Mouse (Mus musculus) E14TG2a.4 (cell line): ENCODE data around the gene 1500009C09Rik.

ENCODE experiments used
- H3K27me3 ChIP-seq: 2 replicates; pipeline ENCODE4 v1.6.1; 2014; ENCODE audit warnings: low read length, control low read depth; ENCODE audit not compliant: insufficient read depth
- H3K36me3 ChIP-seq: 2 replicates; pipeline ENCODE4 v1.6.1; 2014; ENCODE audit warnings: low read length, control low read depth; ENCODE audit not compliant: insufficient read depth
- H3K4me1 ChIP-seq: replicated peaks from 2 replicates; pipeline ENCODE4 v1.6.1; 2014; ENCODE audit warnings: low read depth, low read length, control low read depth
- H3K4me3 ChIP-seq: replicated peaks from 2 replicates; pipeline ENCODE4 v1.5.1; 2014; ENCODE audit warnings: mild to moderate bottlenecking, low read length
- H3K9me3 ChIP-seq: 2 replicates; pipeline ENCODE4 v1.6.1; 2014; ENCODE audit warnings: low read length, control low read depth
- CTCF ChIP-seq: conservative IDR thresholded peaks from 2 replicates; pipeline ENCODE4 v1.5.1; 2014; ENCODE audit warnings: low read length
- NANOG ChIP-seq: IDR thresholded peaks from 2 replicates; pipeline ENCODE4 v1.6.1; 2014; ENCODE audit warnings: borderline replicate concordance, low read length, mixed read lengths
- POU5F1 ChIP-seq: IDR thresholded peaks from 2 replicates; pipeline ENCODE4 v1.6.1; 2014; ENCODE audit warnings: low read length, borderline replicate concordance

1500009C09Rik gene

GRCm38 (mm10) chr15:82224602-82225215, 27.5 kb upstream of the 1500009C09Rik start:
- H3K4me3 ChIP-seq, result peak overlapping the region; percentile 75
- TF ChIP-seq CTCF (no peak), NANOG (no peak), POU5F1 (no peak)
- H3K36me3 ChIP-seq, result no peaks in the 10 kb centered on the region
- peaks cover 46% of the 10 kb centered on the region for H3K27me3 ChIP-seq
- no peaks in the 10 kb centered on the region for H3K9me3 ChIP-seq
- H3K4me1 ChIP-seq, result peaks cover 76% of the 10 kb centered on the region

GRCm38 (mm10) chr15:82225769-82226168, 26.4 kb upstream of the 1500009C09Rik start:
- H3K9me3 ChIP-seq, result no peaks in the 10 kb centered on the region
- peaks cover 41% of the 10 kb centered on the region for H3K27me3 ChIP-seq
- TF ChIP-seq POU5F1, result no peak
- no peak for TF ChIP-seq CTCF
- no peak for TF ChIP-seq NANOG
- H3K4me3 ChIP-seq, result no peak overlapping the region
- no peaks in the 10 kb centered on the region for H3K36me3 ChIP-seq
- H3K4me1 ChIP-seq, result peaks cover 77% of the 10 kb centered on the region

- peaks cover 79% of the 10 kb centered on the region for H3K4me1 ChIP-seq
- H3K27me3 ChIP-seq, result peaks cover 17% of the 10 kb centered on the region
- H3K9me3 ChIP-seq, result no peaks in the 10 kb centered on the region
- H3K36me3 ChIP-seq, result peaks cover 29% of the 10 kb centered on the region
- H3K4me3 ChIP-seq, result peak overlapping the region; percentile 13; the same call in 1 of the 2 replicates
- TF ChIP-seq POU5F1, result no peak
- no peak for TF ChIP-seq CTCF
- no peak for TF ChIP-seq NANOG
These were observed 22.6 kb upstream of the 1500009C09Rik start for GRCm38 (mm10) chr15:82229542-82230045.

- Histone ChIP-seq H3K4me3 (peak overlapping the region; percentile 13; the same call in 1 of the 2 replicates), H3K36me3 (peaks cover 35% of the 10 kb centered on the region)
- TF ChIP-seq NANOG (no peak), CTCF (no peak), POU5F1 (no peak)
These were observed 22.0 kb upstream of the 1500009C09Rik start for GRCm38 (mm10) chr15:82230098-82230611.

GRCm38 (mm10) chr15:82231100-82231499, 21.1 kb upstream of the 1500009C09Rik start:
- peaks cover 45% of the 10 kb centered on the region for H3K36me3 ChIP-seq
- H3K4me3 ChIP-seq, result no peak overlapping the region
- peaks cover 79% of the 10 kb centered on the region for H3K4me1 ChIP-seq
- TF ChIP-seq NANOG (no peak), CTCF (no peak), POU5F1 (no peak)
- H3K27me3 ChIP-seq, result peaks cover 2% of the 10 kb centered on the region; the same call in 1 of the 2 replicates
- H3K9me3 ChIP-seq, result no peaks in the 10 kb centered on the region

More at GRCm38 (mm10) chr15:82230098-82230611, 22.0 kb upstream of the 1500009C09Rik start:
- Histone ChIP-seq H3K4me1 (peaks cover 79% of the 10 kb centered on the region), H3K9me3 (no peaks in the 10 kb centered on the region), H3K27me3 (peaks cover 11% of the 10 kb centered on the region)

- Histone ChIP-seq H3K4me3 (no peak overlapping the region), H3K4me1 (peaks cover 84% of the 10 kb centered on the region), H3K36me3 (peaks cover 51% of the 10 kb centered on the region), H3K9me3 (no peaks in the 10 kb centered on the region), H3K27me3 (no peaks in the 10 kb centered on the region)
- TF ChIP-seq CTCF (no peak), POU5F1 (no peak), NANOG (no peak)
These were observed 20.4 kb upstream of the 1500009C09Rik start for GRCm38 (mm10) chr15:82231591-82232378.

- H3K4me3 ChIP-seq, result no peak overlapping the region
- TF ChIP-seq POU5F1, result no peak
- no peak for TF ChIP-seq NANOG
- no peak for TF ChIP-seq CTCF
- H3K36me3 ChIP-seq, result peaks cover 59% of the 10 kb centered on the region
- no peaks in the 10 kb centered on the region for H3K9me3 ChIP-seq
- H3K27me3 ChIP-seq, result no peaks in the 10 kb centered on the region
- H3K4me1 ChIP-seq, result peaks cover 87% of the 10 kb centered on the region
These were observed 19.5 kb upstream of the 1500009C09Rik start for GRCm38 (mm10) chr15:82232651-82233050.

GRCm38 (mm10) chr15:82235661-82236060, 16.5 kb upstream of the 1500009C09Rik start:
- H3K27me3 ChIP-seq, result no peaks in the 10 kb centered on the region
- 0 out of 2 replicates have a peak overlapping the region, but pooled peaks have one; percentile 13 for H3K4me3 ChIP-seq
- no peaks in the 10 kb centered on the region for H3K9me3 ChIP-seq
- peaks cover 90% of the 10 kb centered on the region for H3K4me1 ChIP-seq
- TF ChIP-seq NANOG (no peak), POU5F1 (no peak), CTCF (no peak)
- H3K36me3 ChIP-seq, result peaks cover 89% of the 10 kb centered on the region
